Mouse (Mus musculus) gastrocnemius, adult 8-10 months (tissue): ENCODE results near the gene Rhpn2. TPM values are rescaled to one million over a fixed set of nuclear protein-coding genes. Genes with fewer than 3 reads are reported as not detected.
"Not testable (repeated sequence)": the region's sequence is repeated elsewhere in the genome, so short reads cannot be mapped to it uniquely, and the experiment has no call there.

Experiments
- DNase-seq, 2 experiments: peaks; one replicate each; pipeline ENCODE4 v3.0.0; 2022; ENCODE audit warnings: low spot score in 2 of 2
- total RNA-seq, 4 experiments: library from RNA; stranded (reverse); gene quantifications; 2 replicates each; pipeline ENCODE4 v1.2.4; 2022

Gene Rhpn2
- 10 to 100 TPM in 1 of 4 experiments, 1 to 10 TPM in 3; 1.7 to 13.0 (median 3.2) TPM for total RNA-seq

DNA sequence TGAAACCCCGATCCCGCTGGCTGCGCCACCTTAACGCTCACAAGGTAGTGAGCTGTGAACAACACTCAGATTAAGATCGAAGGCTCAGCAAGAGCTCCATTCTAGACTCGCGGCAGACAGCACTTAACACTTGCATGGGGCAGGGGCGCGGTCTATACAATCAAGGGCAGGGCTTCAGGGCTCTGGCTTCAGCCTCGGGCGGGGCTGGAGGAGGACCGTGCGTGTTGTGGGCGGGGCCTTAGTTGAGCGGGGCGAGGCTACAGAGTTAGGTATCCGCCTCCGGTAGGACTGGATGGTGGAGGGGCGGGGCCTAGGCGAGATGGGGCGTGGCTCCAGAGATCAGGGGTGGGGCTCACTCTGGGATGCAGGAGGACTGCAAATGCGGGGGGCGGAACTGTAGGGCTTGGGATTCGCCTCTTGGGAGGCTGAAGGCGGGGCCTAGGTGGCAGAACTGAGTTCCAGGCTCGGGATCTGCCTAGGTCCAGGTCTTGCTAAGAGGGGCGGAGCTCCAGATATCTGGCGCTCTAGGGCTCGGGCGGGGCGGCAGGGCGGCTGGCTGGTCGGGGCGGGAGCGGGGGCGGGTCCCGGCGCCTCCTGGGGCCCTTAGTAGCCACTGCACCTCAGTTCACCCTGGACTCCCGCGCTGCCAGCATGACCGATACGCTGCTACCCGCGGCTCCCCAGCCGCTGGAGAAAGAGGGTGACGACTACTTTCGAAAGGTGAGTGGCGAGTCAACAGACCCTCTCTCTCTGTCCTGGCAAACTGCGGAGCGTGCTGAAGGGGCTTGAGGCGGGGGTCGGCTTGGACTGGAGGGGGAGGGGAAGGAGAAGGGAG lies at the start of gene Rhpn2:
TSS of gene Rhpn2 (plus strand) at position 479 of the 835 bp plus-strand sequence.
- peak; percentile 99 for DNase-seq

- DNase-seq = no peak
Measured at GRCm38 (mm10) chr7:35293464-35293863, 40.5 kb upstream of the Rhpn2 start.

DNA sequence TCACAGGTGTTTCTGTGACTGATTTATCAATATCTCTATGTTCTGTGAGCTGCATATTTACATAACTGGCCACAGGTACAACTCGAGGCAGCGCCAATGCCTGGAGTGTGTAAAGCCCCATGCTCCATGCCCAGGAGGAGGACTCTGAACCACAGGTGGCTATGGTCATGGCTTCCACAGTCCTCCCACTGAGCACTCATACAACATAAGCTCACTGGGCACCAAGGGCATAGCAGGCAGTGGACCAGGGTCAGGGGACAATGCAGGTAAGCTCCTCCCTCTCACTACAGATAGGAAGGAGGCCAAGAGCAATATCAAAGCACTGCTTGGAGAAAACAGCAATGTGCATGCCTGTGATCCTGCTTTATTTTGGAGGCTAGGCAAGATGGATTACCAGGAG lies 38.3 kb upstream of the Rhpn2 start:
- no peak for DNase-seq

GRCm38 (mm10) chr7:35297886-35298285 lies 36.1 kb upstream of the Rhpn2 start:
- DNase-seq = no peak

- DNase-seq = no peak
Measured at GRCm38 (mm10) chr7:35299656-35300055, 34.3 kb upstream of the Rhpn2 start.

DNA sequence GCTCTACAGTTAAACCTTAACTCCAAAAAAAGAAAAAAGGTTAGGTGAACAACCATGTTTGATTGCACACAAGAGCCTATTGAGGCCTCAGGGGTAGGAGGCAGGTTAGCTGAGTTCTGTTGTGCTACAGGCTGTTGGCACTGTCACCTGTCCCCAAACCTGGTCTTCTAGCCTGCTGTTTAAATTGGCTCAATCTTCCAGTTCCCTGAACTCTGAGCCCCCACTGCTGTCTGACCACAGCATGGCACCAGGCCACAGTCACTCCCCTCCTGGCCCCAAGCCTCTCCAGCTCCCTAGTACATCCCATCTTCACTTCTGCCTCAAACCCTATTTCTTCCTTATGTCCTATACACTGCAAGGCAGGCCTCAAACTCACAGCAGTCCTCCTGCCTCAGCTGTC lies 33.2 kb upstream of the Rhpn2 start:
- DNase-seq = no peak

DNA sequence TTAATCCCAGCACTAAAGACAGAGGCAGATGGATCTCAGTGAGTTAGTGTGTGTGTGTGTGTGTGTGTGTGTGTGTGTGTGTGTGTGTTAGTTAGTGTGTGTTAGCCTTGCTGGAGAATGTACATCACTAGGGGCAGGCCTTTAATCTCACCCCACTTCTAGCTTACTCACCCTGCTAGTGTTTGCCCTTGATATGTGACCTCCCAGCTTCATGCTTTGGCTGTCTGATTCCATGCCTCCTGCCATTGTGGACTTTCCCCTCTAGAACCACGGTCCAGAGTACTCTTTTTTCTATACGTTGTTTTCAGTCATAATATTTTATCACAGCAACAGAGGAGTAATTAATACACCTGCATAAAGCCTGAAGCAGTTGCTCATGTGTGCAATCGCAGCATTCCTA lies 22.8 kb upstream of the Rhpn2 start:
- DNase-seq = no peak

DNA sequence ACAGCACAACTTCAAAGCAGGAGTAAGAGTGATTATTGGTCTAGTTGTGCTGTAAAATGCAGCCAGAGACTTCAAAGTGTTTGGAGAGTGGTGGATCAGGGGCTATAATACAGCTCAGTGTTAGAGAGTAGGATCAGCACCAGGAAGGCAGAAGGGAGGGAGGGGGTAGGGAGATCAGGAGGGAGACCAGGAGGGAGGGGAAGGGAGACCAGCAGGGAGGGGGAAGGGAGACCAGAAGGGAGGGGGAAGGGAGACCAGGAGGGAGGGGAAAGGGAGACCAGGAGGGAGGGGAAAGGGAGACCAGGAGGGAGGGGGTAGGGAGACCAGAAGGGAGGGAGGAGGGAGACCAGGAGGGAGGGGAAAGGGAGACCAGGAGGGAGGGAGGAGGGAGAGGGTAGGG lies 19.8 kb upstream of the Rhpn2 start:
- no peak for DNase-seq

DNA sequence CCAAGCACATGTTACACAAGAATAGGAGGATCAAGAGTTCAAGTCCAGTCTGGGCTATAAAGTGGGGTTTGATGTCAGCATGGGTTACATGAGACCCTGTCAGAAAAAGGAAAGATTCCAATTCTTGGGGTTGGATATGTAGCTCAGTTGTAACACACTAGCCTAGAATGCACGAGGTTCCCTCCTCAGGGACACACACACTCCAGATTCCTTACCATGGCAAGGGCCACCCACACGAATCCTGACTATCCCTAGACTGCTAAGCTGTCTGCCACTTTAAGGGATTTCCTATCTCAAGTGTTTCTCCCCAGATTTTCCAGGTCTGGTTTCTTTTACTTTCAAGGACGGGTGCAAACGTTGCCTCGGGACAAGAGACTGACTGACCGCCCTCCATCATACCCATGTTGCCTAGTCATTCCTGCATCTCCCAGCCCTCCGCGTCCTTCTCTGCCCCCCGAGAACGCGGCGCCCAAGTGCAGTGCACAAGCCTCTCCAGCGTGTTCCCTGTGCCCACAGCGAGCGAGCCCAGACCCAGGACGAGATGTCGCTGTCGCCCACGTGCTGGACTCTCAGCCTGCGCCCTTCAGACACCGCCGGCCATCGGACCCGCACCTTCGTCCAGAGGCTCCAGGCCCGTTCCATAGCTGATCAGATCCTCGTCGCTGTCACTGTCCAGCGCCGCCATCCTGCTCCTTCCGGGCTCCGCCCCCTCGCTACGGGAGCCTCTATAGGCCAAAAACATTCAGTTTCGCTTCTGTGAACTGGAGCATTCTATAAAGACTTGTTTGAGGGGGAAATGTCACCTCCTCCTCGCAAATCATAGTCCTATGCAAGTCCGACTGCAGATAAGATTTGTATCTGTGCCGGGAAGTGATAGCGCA lies 16.0 kb upstream of the Rhpn2 start, which contains the start of gene Gpatch1:
TSS of gene Gpatch1 (minus strand) at position 712 of the 881 bp plus-strand sequence.
- peak; percentile 85 to 86 for DNase-seq

DNA sequence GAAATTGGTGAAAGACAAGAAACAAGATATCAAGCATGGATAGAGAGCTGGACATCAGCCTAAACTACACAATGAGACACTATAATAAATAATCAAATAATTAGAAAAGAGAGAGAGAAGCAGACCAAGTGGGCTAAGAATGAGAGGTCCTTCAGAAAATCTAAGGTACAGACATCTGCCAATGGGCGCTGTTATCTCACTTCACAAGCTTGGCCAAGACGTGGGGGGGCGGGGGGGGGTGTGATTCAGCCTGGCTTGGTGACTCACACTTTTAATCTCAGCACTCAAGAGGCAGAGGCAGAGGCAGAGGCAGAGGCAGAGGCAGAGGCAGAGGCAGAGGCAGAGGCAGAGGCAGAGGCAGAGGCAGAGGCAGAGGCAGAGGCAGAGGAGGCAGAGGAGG lies 14.7 kb upstream of the Rhpn2 start:
- not testable (repeated sequence) for DNase-seq

- no peak for DNase-seq
Measured at GRCm38 (mm10) chr7:35319755-35320154, 14.2 kb upstream of the Rhpn2 start.

- DNase-seq = no peak
Measured at GRCm38 (mm10) chr7:35322161-35322560, 11.8 kb upstream of the Rhpn2 start.

- no peak for DNase-seq
Measured at GRCm38 (mm10) chr7:35322732-35323420, 11.1 kb upstream of the Rhpn2 start.

- DNase-seq = no peak
Measured at GRCm38 (mm10) chr7:35331590-35331989, 2.4 kb upstream of the Rhpn2 start.

- no peak for DNase-seq
Measured at GRCm38 (mm10) chr7:35333231-35333651, 729 bp upstream of the Rhpn2 start.

- peak in 1 of 2 experiments; percentile 11 for DNase-seq
Measured at GRCm38 (mm10) chr7:35334527-35335452, 820 bp downstream of the Rhpn2 start.

DNA sequence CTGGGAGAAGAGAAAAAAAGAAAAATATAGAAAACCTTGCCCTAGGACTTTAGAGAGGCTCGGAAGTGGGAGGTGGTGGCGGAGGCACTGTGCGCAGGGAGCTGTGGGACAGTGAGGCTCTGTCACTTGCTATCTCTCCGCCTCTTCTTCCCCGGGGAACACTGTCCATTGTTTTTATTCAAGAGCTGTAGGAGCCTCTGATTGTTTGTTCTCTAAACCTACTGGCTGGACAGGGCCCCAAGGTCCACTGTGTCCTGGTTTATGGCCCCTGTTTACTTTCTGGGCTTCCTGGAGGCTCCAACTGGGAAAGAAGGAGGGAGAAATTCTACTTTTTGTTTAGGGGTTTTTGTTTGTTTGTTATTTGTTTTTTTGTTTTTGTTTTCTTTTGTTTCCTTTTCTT lies 6.2 kb downstream of the Rhpn2 start:
- no peak for DNase-seq

DNA sequence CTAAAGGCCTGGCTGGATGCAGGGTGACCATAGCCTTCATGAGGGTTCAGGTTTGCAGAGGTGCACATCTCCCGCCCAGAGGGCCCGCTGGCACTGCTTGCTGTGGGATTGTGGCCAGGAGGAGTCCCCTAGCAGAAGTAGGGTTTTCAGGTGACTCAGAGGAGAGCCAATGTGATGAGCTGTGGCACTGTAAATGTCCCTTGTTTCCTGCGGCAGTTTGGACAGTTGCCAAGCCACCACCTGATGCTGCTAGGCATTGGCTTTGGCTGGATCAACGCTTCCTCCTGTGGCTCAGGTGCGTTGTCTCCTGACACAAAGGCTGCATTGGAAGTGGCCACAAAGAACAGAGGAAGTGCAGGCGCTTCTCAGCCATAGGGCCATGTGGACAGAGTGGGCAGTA lies 7.3 kb downstream of the Rhpn2 start:
- DNase-seq = no peak

DNA sequence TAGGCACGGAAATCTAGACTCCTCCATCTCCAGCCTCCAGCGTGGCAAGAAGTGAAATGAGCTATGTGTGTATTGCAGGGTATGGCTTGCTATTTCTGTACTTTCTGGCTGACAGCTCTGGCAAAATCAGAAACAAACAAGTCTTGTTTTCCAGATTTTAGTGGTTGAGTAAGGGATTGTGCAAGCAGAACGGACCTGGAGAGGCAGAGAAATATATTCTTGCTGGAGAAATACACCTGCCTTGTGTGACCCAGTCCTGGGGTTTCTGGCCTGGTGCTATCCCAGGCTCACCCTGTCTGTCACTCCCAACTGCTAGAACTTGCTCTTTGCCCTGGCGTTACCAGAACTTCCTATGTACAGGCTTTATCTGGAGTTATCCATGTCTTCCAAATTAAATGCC lies 8.5 kb downstream of the Rhpn2 start:
- DNase-seq = no peak

GRCm38 (mm10) chr7:35344785-35345330 lies 10.9 kb downstream of the Rhpn2 start:
- DNase-seq = no peak
